Mouse (Mus musculus) midbrain, postnatal 0 days (tissue): ENCODE results near the gene Itgb5. TPM values are rescaled to one million over a fixed set of nuclear protein-coding genes. Genes with fewer than 3 reads are reported as not detected.

ENCODE experiments used
- ATAC-seq: fragments of 200-750 bp; cut with Nextera tagmentation; 2 replicates; pipeline ENCODE4 v1.8.0; 2017; ENCODE audit warnings: moderate number of reproducible peaks, mild to moderate bottlenecking, moderate TSS enrichment, moderate library complexity; ENCODE audit not compliant: low FRiP score
- DNase-seq: peaks from one replicate; pipeline ENCODE4 v3.0.0-alpha.2; 2015; ENCODE audit warnings: low spot score
- H3K27ac ChIP-seq: fragments of 300-500 bp; sonication (generic); 2 replicates; pipeline ENCODE4 v1.5.1; 2014; ENCODE audit warnings: low read depth, mild to moderate bottlenecking, low read length, mixed read lengths
- H3K27me3 ChIP-seq: fragments of 300-500 bp; sonication (generic); 2 replicates; pipeline ENCODE4 v1.6.1; 2014; ENCODE audit warnings: low read length, control low read depth, mixed read lengths; ENCODE audit not compliant: insufficient read depth
- H3K36me3 ChIP-seq: fragments of 300-500 bp; sonication (generic); 2 replicates; pipeline ENCODE4 v1.6.1; 2014; ENCODE audit warnings: low read length, control low read depth, mixed read lengths; ENCODE audit not compliant: insufficient read depth
- H3K4me1 ChIP-seq: fragments of 300-500 bp; sonication (generic); 2 replicates; pipeline ENCODE4 v1.6.1; 2014; ENCODE audit warnings: mild to moderate bottlenecking, control low read depth, antibody characterized with exemption, low read length, mixed read lengths; ENCODE audit not compliant: insufficient read depth
- H3K4me2 ChIP-seq: fragments of 300-500 bp; sonication (generic); 2 replicates; pipeline ENCODE4 v1.6.1; 2014; ENCODE audit warnings: low read depth, mild to moderate bottlenecking, low read length, mixed read lengths; ENCODE audit not compliant: poor library complexity, severe bottlenecking
- H3K4me3 ChIP-seq: fragments of 300-500 bp; sonication (generic); 2 replicates; pipeline ENCODE4 v1.5.1; 2014; ENCODE audit warnings: low read depth, mild to moderate bottlenecking, low read length, moderate library complexity
- H3K9ac ChIP-seq: fragments of 300-500 bp; sonication (generic); replicated peaks from 2 replicates; pipeline ENCODE4 v1.6.1; 2014; ENCODE audit warnings: mild to moderate bottlenecking, low read length, moderate library complexity, mixed read lengths; ENCODE audit not compliant: poor library complexity, severe bottlenecking
- H3K9me3 ChIP-seq: fragments of 300-500 bp; sonication (generic); 2 replicates; pipeline ENCODE4 v1.6.1; 2016; ENCODE audit warnings: low read length, control low read depth
- CTCF ChIP-seq: IDR thresholded peaks from 2 replicates; pipeline ENCODE4 v1.5.1; 2016; ENCODE audit warnings: antibody characterized with exemption, mild to moderate bottlenecking
- WGBS: fragments of 180-500 bp; shearing (Covaris S2); extraction: QIAGEN DNeasy Blood & Tissue Kit; methylation state at CpG from one replicate; pipeline ENCODE4 v1.1.7; 2014; 5-methylcytosine and 5-hydroxymethylcytosine counted together
- polyA plus RNA-seq: library from polyadenylated mRNA; unstranded; fragments of >200 nt; fragmentation: Nextera tagmentation; extraction: Ambion mirVana; gene quantifications from 2 replicates; pipeline ENCODE4 v1.2.1, GENCODE M21; 2015
- total RNA-seq: library from RNA; depleted of rRNA; stranded (reverse); fragments of >200 nt; gene quantifications from 2 replicates; pipeline ENCODE4 v1.2.3, GENCODE M21; 2014; rRNA removed

Gene Itgb5
- total and polyA plus RNA-seq, 2 experiments from 2014 or later = 22.9 to 49.8 TPM

GRCm38 (mm10) chr16:33989106-33989505 lies 159.6 kb downstream of the Itgb5 start:
- Histone ChIP-seq H3K9me3 (no peaks in the 10 kb centered on the region), H3K27ac (no peak overlapping the region), H3K4me3 (no peak overlapping the region), H3K9ac (no peak overlapping the region), H3K36me3 (peaks cover 17% of the 10 kb centered on the region), H3K4me1 (no peaks in the 10 kb centered on the region), H3K4me2 (no peak overlapping the region), H3K27me3 (no peaks in the 10 kb centered on the region)
- ATAC-seq (no peak), DNase-seq (no peak)
- 94% methylated on average over 1 of the region's 1 CpGs for WGBS
- TF ChIP-seq CTCF = no peak

DNA sequence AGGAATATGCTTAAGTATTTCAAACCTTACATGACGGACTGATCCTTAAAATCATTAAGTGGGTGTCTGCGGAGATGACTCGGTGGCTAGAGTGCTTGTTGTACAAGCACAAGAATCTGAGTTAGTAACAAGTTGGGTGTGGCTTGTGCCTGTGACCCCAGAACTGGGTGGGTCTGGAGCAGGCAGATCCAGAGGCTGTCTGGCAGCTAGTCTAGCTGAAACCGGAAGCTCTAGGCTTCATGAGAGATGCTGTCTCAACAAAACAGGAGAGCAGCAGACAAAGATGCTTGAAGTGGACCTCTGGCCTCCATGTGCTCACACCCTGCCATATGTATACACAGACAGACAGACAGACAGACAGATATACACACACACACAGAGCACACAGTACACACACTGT lies 161.2 kb downstream of the Itgb5 start:
- H3K9me3 ChIP-seq = no peaks in the 10 kb centered on the region
- no peak overlapping the region for H3K9ac ChIP-seq
- H3K36me3 ChIP-seq = peaks cover 17% of the 10 kb centered on the region
- no peak overlapping the region for H3K27ac ChIP-seq
- WGBS = 81% methylated on average over 4 of the region's 4 CpGs
- no peak for TF ChIP-seq CTCF
- ATAC-seq (no peak), DNase-seq (no peak)
- H3K27me3 ChIP-seq = no peaks in the 10 kb centered on the region
- H3K4me3 ChIP-seq = no peak overlapping the region
- no peak overlapping the region for H3K4me2 ChIP-seq
- H3K4me1 ChIP-seq = no peaks in the 10 kb centered on the region

DNA sequence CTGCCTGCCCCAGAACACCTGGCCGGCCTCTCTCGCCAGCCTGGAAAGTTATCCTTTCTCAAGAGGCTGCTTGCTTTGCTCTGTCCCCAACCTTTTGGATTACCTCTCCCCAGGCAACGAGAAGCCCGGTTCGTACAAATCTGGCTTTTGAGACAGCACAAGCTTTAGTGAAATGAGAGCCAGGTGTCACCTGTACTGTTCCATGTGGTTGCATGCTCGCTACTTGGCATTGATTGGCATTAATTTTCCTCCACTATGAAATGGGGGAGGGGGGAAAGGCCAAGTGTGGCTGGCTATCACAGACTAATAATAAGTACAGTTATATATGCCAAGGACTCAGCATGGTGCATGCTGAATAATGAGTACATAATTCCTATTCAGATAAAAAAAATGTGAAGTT lies 164.9 kb downstream of the Itgb5 start:
- H3K27ac ChIP-seq = no peak overlapping the region
- H3K9me3 ChIP-seq = no peaks in the 10 kb centered on the region
- ATAC-seq = no peak
- H3K27me3 ChIP-seq = no peaks in the 10 kb centered on the region
- TF ChIP-seq CTCF = no peak
- no peak for DNase-seq
- no peak overlapping the region for H3K9ac ChIP-seq
- WGBS = 77% methylated on average over 6 of the region's 6 CpGs
- H3K36me3 ChIP-seq = no peaks in the 10 kb centered on the region
- no peak overlapping the region for H3K4me2 ChIP-seq
- no peak overlapping the region for H3K4me3 ChIP-seq
- H3K4me1 ChIP-seq = no peaks in the 10 kb centered on the region

- Histone ChIP-seq H3K36me3 (no peaks in the 10 kb centered on the region), H3K9me3 (no peaks in the 10 kb centered on the region), H3K27ac (no peak overlapping the region), H3K27me3 (no peaks in the 10 kb centered on the region), H3K4me2 (no peak overlapping the region), H3K9ac (no peak overlapping the region), H3K4me3 (no peak overlapping the region), H3K4me1 (no peaks in the 10 kb centered on the region)
- 89% methylated on average over 3 of the region's 3 CpGs for WGBS
- no peak for DNase-seq
- no peak for TF ChIP-seq CTCF
- ATAC-seq = no peak
Measured at GRCm38 (mm10) chr16:33995496-33995895, 166.0 kb downstream of the Itgb5 start.

DNA sequence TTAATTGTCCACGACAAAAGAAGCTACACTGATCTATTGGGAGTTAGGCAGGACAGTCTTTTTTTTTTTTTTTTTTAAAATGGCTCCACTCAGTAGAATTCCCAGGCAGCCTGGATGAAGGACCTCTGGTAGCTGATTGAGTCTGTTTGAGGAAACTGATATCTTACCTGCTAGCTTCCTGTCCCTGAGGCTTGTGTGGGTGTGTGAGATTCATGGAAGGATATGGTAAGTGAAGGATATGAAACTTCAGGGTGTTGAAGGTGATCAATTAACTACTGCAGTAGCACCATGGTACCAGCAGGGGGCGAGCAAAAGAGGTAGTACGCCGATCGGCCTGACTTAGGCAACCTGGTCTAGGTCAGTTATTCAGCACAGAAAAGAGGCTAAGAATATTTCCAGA lies 166.6 kb downstream of the Itgb5 start:
- peak; percentile 86 for TF ChIP-seq CTCF
- 7% methylated on average over 5 of the region's 5 CpGs for WGBS
- DNase-seq (peak; percentile 73), ATAC-seq (no peak)
- Histone ChIP-seq H3K27ac (no peak overlapping the region), H3K27me3 (no peaks in the 10 kb centered on the region), H3K4me2 (no peak overlapping the region), H3K9me3 (no peaks in the 10 kb centered on the region), H3K36me3 (no peaks in the 10 kb centered on the region), H3K4me3 (no peak overlapping the region), H3K9ac (no peak overlapping the region), H3K4me1 (no peaks in the 10 kb centered on the region)

GRCm38 (mm10) chr16:33998011-33998410 lies 168.5 kb downstream of the Itgb5 start:
- no peak for TF ChIP-seq CTCF
- WGBS = 89% methylated on average over 6 of the region's 6 CpGs
- H3K4me3 ChIP-seq = no peak overlapping the region
- no peak overlapping the region for H3K4me2 ChIP-seq
- no peak overlapping the region for H3K9ac ChIP-seq
- ATAC-seq (no peak), DNase-seq (no peak)
- no peak overlapping the region for H3K27ac ChIP-seq
- 0 out of 2 replicates have a peak, but pooled peaks cover 2% of the 10 kb centered on the region for H3K36me3 ChIP-seq
- H3K4me1 ChIP-seq = no peaks in the 10 kb centered on the region
- no peaks in the 10 kb centered on the region for H3K9me3 ChIP-seq
- H3K27me3 ChIP-seq = no peaks in the 10 kb centered on the region

Other genes with a start within 250 kb of the Itgb5 start
- gene Heg1, start 145.3 kb upstream of the Itgb5 start, total RNA-seq = 19.5 and 22.4 TPM in 2 replicates
- 6.2 and 7.2 TPM in 2 replicates for gene Heg1, start 145.3 kb upstream of the Itgb5 start, polyA plus RNA-seq
- 0.05 TPM in 1 of 2 replicates, not detected in the other for gene Muc13, start 35.6 kb upstream of the Itgb5 start, total RNA-seq
- not detected in 2 replicates for gene Muc13, start 35.6 kb upstream of the Itgb5 start, polyA plus RNA-seq
- 18.4 and 19.8 TPM in 2 replicates for gene Umps, start 137.4 kb downstream of the Itgb5 start, total RNA-seq
- 22.2 and 22.5 TPM in 2 replicates for gene Umps, start 137.4 kb downstream of the Itgb5 start, polyA plus RNA-seq